Mouse (Mus musculus): ENCODE results near the gene Sept8. TPM values are rescaled to one million over a fixed set of nuclear protein-coding genes. Genes with fewer than 3 reads are reported as not detected.
"Not testable (repeated sequence)": the region's sequence is repeated elsewhere in the genome, so short reads cannot be mapped to it uniquely, and the experiment has no call there.

Gene Sept8
- polyA plus RNA-seq, 1 experiment from 2014 or later = 22.5 TPM

GRCm38 (mm10) chr11:53541222-53541621 lies 22.2 kb downstream of the Sept8 start:
- ATAC-seq (ENCODE audit: insufficient number of reproducible peaks, low FRiP score, low TSS enrichment, low read depth) = no peak
- H3K9me3 ChIP-seq (ENCODE audit: control insufficient read depth, low read length) = no peaks in the 10 kb centered on the region
- H3K27ac ChIP-seq (replicated peaks; ENCODE audit: low read depth, low read length) = no peak overlapping the region
- H3K4me1 ChIP-seq (ENCODE audit: control insufficient read depth, insufficient read depth, low read length) = peaks cover 2% of the 10 kb centered on the region; the same call in 1 of the 2 replicates
- no peaks in the 10 kb centered on the region for H3K27me3 ChIP-seq (ENCODE audit: control insufficient read depth, insufficient read depth, low read length)
- no peak for DNase-seq (ENCODE audit: low spot score)
- H3K4me3 ChIP-seq (ENCODE audit: low read depth, low read length) = no peak overlapping the region
- 81% methylated on average over 11 of the region's 11 CpGs for WGBS
- H3K9ac ChIP-seq (ENCODE audit: low read length) = no peak overlapping the region
- no peak overlapping the region for H3K4me2 ChIP-seq (ENCODE audit: low read depth, severe bottlenecking)
- H3K36me3 ChIP-seq (ENCODE audit: control insufficient read depth, insufficient read depth, low read length) = peaks cover 8% of the 10 kb centered on the region; the same call in 1 of the 2 replicates

GRCm38 (mm10) chr11:53543021-53543420 lies 24.0 kb downstream of the Sept8 start:
- Histone ChIP-seq H3K27me3 (ENCODE audit: control insufficient read depth, insufficient read depth, low read length) (no peaks in the 10 kb centered on the region), H3K36me3 (ENCODE audit: control insufficient read depth, insufficient read depth, low read length) (no peaks in the 10 kb centered on the region), H3K9me3 (ENCODE audit: control insufficient read depth, low read length) (no peaks in the 10 kb centered on the region), H3K27ac (replicated peaks; ENCODE audit: low read depth, low read length) (no peak overlapping the region), H3K4me1 (ENCODE audit: control insufficient read depth, insufficient read depth, low read length) (peaks cover 4% of the 10 kb centered on the region; the same call in 1 of the 2 replicates), H3K9ac (ENCODE audit: low read length) (no peak overlapping the region), H3K4me2 (ENCODE audit: low read depth, severe bottlenecking) (no peak overlapping the region), H3K4me3 (ENCODE audit: low read depth, low read length) (no peak overlapping the region)
- no peak for ATAC-seq (ENCODE audit: insufficient number of reproducible peaks, low FRiP score, low TSS enrichment, low read depth)
- DNase-seq (ENCODE audit: low spot score) = no peak
- 76% methylated on average over 7 of the region's 7 CpGs for WGBS

- no peak overlapping the region for H3K27ac ChIP-seq (replicated peaks; ENCODE audit: low read depth, low read length)
These were observed 27.2 kb downstream of the Sept8 start for GRCm38 (mm10) chr11:53546271-53546670.

GRCm38 (mm10) chr11:53547566-53547965 lies 28.5 kb downstream of the Sept8 start:
- WGBS = 85% methylated on average over 6 of the region's 6 CpGs
- ATAC-seq (ENCODE audit: insufficient number of reproducible peaks, low FRiP score, low TSS enrichment, low read depth) = no peak

More at GRCm38 (mm10) chr11:53546271-53546670, 27.2 kb downstream of the Sept8 start:
- 52% methylated on average over 6 of the region's 6 CpGs for WGBS
- Histone ChIP-seq H3K9ac (ENCODE audit: low read length) (no peak overlapping the region), H3K4me3 (ENCODE audit: low read depth, low read length) (no peak overlapping the region), H3K4me2 (ENCODE audit: low read depth, severe bottlenecking) (no peak overlapping the region), H3K9me3 (ENCODE audit: control insufficient read depth, low read length) (no peaks in the 10 kb centered on the region), H3K4me1 (ENCODE audit: control insufficient read depth, insufficient read depth, low read length) (peaks cover 4% of the 10 kb centered on the region; the same call in 1 of the 2 replicates), H3K27me3 (ENCODE audit: control insufficient read depth, insufficient read depth, low read length) (no peaks in the 10 kb centered on the region), H3K36me3 (ENCODE audit: control insufficient read depth, insufficient read depth, low read length) (no peaks in the 10 kb centered on the region)
- no peak for DNase-seq (ENCODE audit: low spot score)
- no peak for ATAC-seq (ENCODE audit: insufficient number of reproducible peaks, low FRiP score, low TSS enrichment, low read depth)

GRCm38 (mm10) chr11:53548036-53548605 lies 29.1 kb downstream of the Sept8 start:
- H3K4me3 ChIP-seq (ENCODE audit: low read depth, low read length) = no peak overlapping the region
- H3K4me2 ChIP-seq (ENCODE audit: low read depth, severe bottlenecking) = no peak overlapping the region
- ATAC-seq (ENCODE audit: insufficient number of reproducible peaks, low FRiP score, low TSS enrichment, low read depth) (no peak; the same call in 1 of the 2 replicates), DNase-seq (ENCODE audit: low spot score) (no peak)
- H3K27ac ChIP-seq (replicated peaks; ENCODE audit: low read depth, low read length) = no peak overlapping the region
- 87% methylated on average over 19 of the region's 19 CpGs for WGBS
- H3K9me3 ChIP-seq (ENCODE audit: control insufficient read depth, low read length) = 0 out of 2 replicates have a peak, but pooled peaks cover 1% of the 10 kb centered on the region
- H3K4me1 ChIP-seq (ENCODE audit: control insufficient read depth, insufficient read depth, low read length) = peaks cover 4% of the 10 kb centered on the region; the same call in 1 of the 2 replicates
- H3K27me3 ChIP-seq (ENCODE audit: control insufficient read depth, insufficient read depth, low read length) = no peaks in the 10 kb centered on the region
- H3K36me3 ChIP-seq (ENCODE audit: control insufficient read depth, insufficient read depth, low read length) = no peaks in the 10 kb centered on the region
- H3K9ac ChIP-seq (ENCODE audit: low read length) = no peak overlapping the region

More at GRCm38 (mm10) chr11:53547566-53547965, 28.5 kb downstream of the Sept8 start:
- no peak for DNase-seq (ENCODE audit: low spot score)
- Histone ChIP-seq H3K4me1 (ENCODE audit: control insufficient read depth, insufficient read depth, low read length) (peaks cover 4% of the 10 kb centered on the region; the same call in 1 of the 2 replicates), H3K4me2 (ENCODE audit: low read depth, severe bottlenecking) (no peak overlapping the region), H3K9me3 (ENCODE audit: control insufficient read depth, low read length) (no peaks in the 10 kb centered on the region), H3K4me3 (ENCODE audit: low read depth, low read length) (no peak overlapping the region), H3K36me3 (ENCODE audit: control insufficient read depth, insufficient read depth, low read length) (no peaks in the 10 kb centered on the region), H3K27ac (replicated peaks; ENCODE audit: low read depth, low read length) (no peak overlapping the region), H3K9ac (ENCODE audit: low read length) (no peak overlapping the region), H3K27me3 (ENCODE audit: control insufficient read depth, insufficient read depth, low read length) (no peaks in the 10 kb centered on the region)

GRCm38 (mm10) chr11:53550714-53551113 lies 31.7 kb downstream of the Sept8 start:
- no peak for DNase-seq (ENCODE audit: low spot score)
- H3K27ac ChIP-seq (replicated peaks; ENCODE audit: low read depth, low read length) = no peak overlapping the region
- H3K36me3 ChIP-seq (ENCODE audit: control insufficient read depth, insufficient read depth, low read length) = no peaks in the 10 kb centered on the region
- 0 out of 2 replicates have a peak, but pooled peaks cover 3% of the 10 kb centered on the region for H3K9me3 ChIP-seq (ENCODE audit: control insufficient read depth, low read length)
- no peak for ATAC-seq (ENCODE audit: insufficient number of reproducible peaks, low FRiP score, low TSS enrichment, low read depth)
- H3K4me3 ChIP-seq (ENCODE audit: low read depth, low read length) = no peak overlapping the region
- no peak overlapping the region for H3K4me2 ChIP-seq (ENCODE audit: low read depth, severe bottlenecking)
- peaks cover 4% of the 10 kb centered on the region; the same call in 1 of the 2 replicates for H3K4me1 ChIP-seq (ENCODE audit: control insufficient read depth, insufficient read depth, low read length)
- 75% methylated on average over 1 of the region's 1 CpGs for WGBS
- no peak overlapping the region for H3K9ac ChIP-seq (ENCODE audit: low read length)
- H3K27me3 ChIP-seq (ENCODE audit: control insufficient read depth, insufficient read depth, low read length) = no peaks in the 10 kb centered on the region

GRCm38 (mm10) chr11:53551754-53552153 lies 32.7 kb downstream of the Sept8 start:
- no peaks in the 10 kb centered on the region for H3K4me1 ChIP-seq (ENCODE audit: control insufficient read depth, insufficient read depth, low read length)
- H3K27me3 ChIP-seq (ENCODE audit: control insufficient read depth, insufficient read depth, low read length) = no peaks in the 10 kb centered on the region
- no peak overlapping the region for H3K4me3 ChIP-seq (ENCODE audit: low read depth, low read length)
- H3K36me3 ChIP-seq (ENCODE audit: control insufficient read depth, insufficient read depth, low read length) = no peaks in the 10 kb centered on the region
- H3K9me3 ChIP-seq (ENCODE audit: control insufficient read depth, low read length) = 0 out of 2 replicates have a peak, but pooled peaks cover 3% of the 10 kb centered on the region
- ATAC-seq (ENCODE audit: insufficient number of reproducible peaks, low FRiP score, low TSS enrichment, low read depth) = no peak
- 72% methylated on average over 12 of the region's 12 CpGs for WGBS
- no peak overlapping the region for H3K27ac ChIP-seq (replicated peaks; ENCODE audit: low read depth, low read length)
- H3K4me2 ChIP-seq (ENCODE audit: low read depth, severe bottlenecking) = no peak overlapping the region
- no peak for DNase-seq (ENCODE audit: low spot score)
- H3K9ac ChIP-seq (ENCODE audit: low read length) = no peak overlapping the region

GRCm38 (mm10) chr11:53556529-53556928 lies 37.5 kb downstream of the Sept8 start:
- 90% methylated on average over 10 of the region's 20 CpGs for WGBS
- not testable (repeated sequence) for ATAC-seq (ENCODE audit: insufficient number of reproducible peaks, low FRiP score, low TSS enrichment, low read depth); DNase-seq (ENCODE audit: low spot score)

More at GRCm38 (mm10) chr11:53556529-53556928, 37.5 kb downstream of the Sept8 start:
- not testable (repeated sequence) for H3K36me3 ChIP-seq (ENCODE audit: control insufficient read depth, insufficient read depth, low read length); H3K4me1 ChIP-seq (ENCODE audit: control insufficient read depth, insufficient read depth, low read length); H3K27me3 ChIP-seq (ENCODE audit: control insufficient read depth, insufficient read depth, low read length); H3K27ac ChIP-seq (replicated peaks; ENCODE audit: low read depth, low read length); H3K4me3 ChIP-seq (ENCODE audit: low read depth, low read length); H3K4me2 ChIP-seq (ENCODE audit: low read depth, severe bottlenecking); H3K9ac ChIP-seq (ENCODE audit: low read length); H3K9me3 ChIP-seq (ENCODE audit: control insufficient read depth, low read length)
